Mouse (Mus musculus) neural tube, embryonic 14.5 days (tissue): ENCODE data around the gene Zscan4e. TPM values are rescaled to one million over a fixed set of nuclear protein-coding genes. Genes with fewer than 3 reads are reported as not detected.
"Not testable (repeated sequence)": the region's sequence is repeated elsewhere in the genome, so short reads cannot be mapped to it uniquely, and the experiment has no call there.

Experiments
- ATAC-seq: fragments of 200-750 bp; cut with Nextera tagmentation; 2 replicates; pipeline ENCODE4 v1.8.0; 2017; ENCODE audit warnings: low read depth, mild to moderate bottlenecking, moderate TSS enrichment, moderate library complexity
- H3K27ac ChIP-seq: fragments of 300-500 bp; sonication (generic); 2 replicates; pipeline ENCODE4 v1.5.1; 2014; ENCODE audit warnings: low read depth, mild to moderate bottlenecking, control low read depth, low read length, moderate library complexity, mixed read lengths
- H3K27me3 ChIP-seq: fragments of 300-500 bp; sonication (generic); 2 replicates; pipeline ENCODE4 v1.6.1; 2014; ENCODE audit warnings: low read length; ENCODE audit not compliant: control insufficient read depth, insufficient read depth
- H3K36me3 ChIP-seq: fragments of 300-500 bp; sonication (generic); 2 replicates; pipeline ENCODE4 v1.6.1; 2014; ENCODE audit warnings: low read length, mixed read lengths; ENCODE audit not compliant: control insufficient read depth, insufficient read depth
- H3K4me1 ChIP-seq: fragments of 300-500 bp; sonication (generic); 2 replicates; pipeline ENCODE4 v1.6.1; 2014; ENCODE audit warnings: low read length; ENCODE audit not compliant: control insufficient read depth, insufficient read depth
- H3K4me2 ChIP-seq: fragments of 300-500 bp; sonication (generic); 2 replicates; pipeline ENCODE4 v1.6.1; 2014; ENCODE audit warnings: mild to moderate bottlenecking, low read depth, low read length, control low read depth
- H3K4me3 ChIP-seq: fragments of 300-500 bp; sonication (generic); 2 replicates; pipeline ENCODE4 v1.5.1; 2014; ENCODE audit warnings: low read depth, low read length, control low read depth, mixed read lengths
- H3K9ac ChIP-seq: fragments of 300-500 bp; sonication (generic); replicated peaks from 2 replicates; pipeline ENCODE4 v1.6.1; 2014; ENCODE audit warnings: low read depth, mild to moderate bottlenecking, control low read depth, low read length, mixed read lengths
- H3K9me3 ChIP-seq: fragments of 300-500 bp; sonication (generic); 2 replicates; pipeline ENCODE4 v1.6.1; 2016; ENCODE audit warnings: low read length; ENCODE audit not compliant: control insufficient read depth
- microRNA-seq: library from miRNA; unstranded; fragments of <30 nt; microRNA quantifications from one replicate; pipeline ENCODE4, GENCODE M21; 2016
- polyA plus RNA-seq: library from polyadenylated mRNA; unstranded; fragments of >200 nt; fragmentation: Nextera tagmentation; extraction: Ambion mirVana; gene quantifications from 2 replicates; pipeline ENCODE4 v1.2.1, GENCODE M21; 2014

Gene Zscan4e
- not detected in 2 replicates for polyA plus RNA-seq

DNA sequence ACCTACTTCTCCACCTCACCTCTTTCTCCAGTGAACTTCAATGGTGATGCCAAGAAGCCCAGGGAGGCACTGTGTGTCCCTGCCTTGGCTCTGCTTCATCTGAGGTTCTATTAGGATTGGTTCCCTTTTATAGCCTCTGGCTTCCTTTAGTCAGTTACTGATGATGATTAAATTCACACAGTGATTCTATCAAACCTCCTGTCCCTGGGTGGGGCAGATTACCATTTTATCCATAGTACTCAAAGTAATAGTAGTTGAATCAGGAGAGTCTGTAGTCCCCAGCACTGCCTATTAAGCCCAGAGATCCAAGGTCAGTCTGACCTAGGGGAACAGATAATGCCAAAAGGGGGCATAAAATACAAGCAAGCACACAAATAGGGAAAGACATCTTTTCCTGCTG, at the start of gene Zscan4e:
TSS of gene Zscan4e (minus strand) at position 101 of the 400 bp plus-strand sequence.
- not testable (repeated sequence) for ATAC-seq, H3K9me3 ChIP-seq, H3K27me3 ChIP-seq, H3K4me1 ChIP-seq, H3K27ac ChIP-seq, H3K4me2 ChIP-seq, H3K4me3 ChIP-seq, H3K36me3 ChIP-seq, H3K9ac ChIP-seq

Small RNA genes within 50 kb of the gene (microRNA-seq; reads per million reads assigned to microRNA genes)
- gene Gm23087, result not detected
- gene Gm26248, result not detected

Other genes starting within 250 kb of the Zscan4e start
- not detected in 2 replicates for gene Zscan4-ps1, start 241.0 kb downstream of the Zscan4e start, polyA plus RNA-seq
- gene Zscan4d, start 144.5 kb downstream of the Zscan4e start, polyA plus RNA-seq, result not detected in 2 replicates
- gene Zscan4f, start 87.2 kb upstream of the Zscan4e start, polyA plus RNA-seq, result not detected in 2 replicates
- not detected in 2 replicates for gene Zscan4-ps2, start 203.6 kb upstream of the Zscan4e start, polyA plus RNA-seq